Mouse (Mus musculus) kidney, adult 2 months (tissue): ENCODE data around the gene Anks6. TPM values are rescaled to one million over a fixed set of nuclear protein-coding genes. Genes with fewer than 3 reads are reported as not detected.

ENCODE experiments used
- DNase-seq: peaks from one replicate; pipeline ENCODE4 v3.0.0; 2021
- H3K27ac ChIP-seq: fragments of 200-500 bp; 2 replicates; pipeline ENCODE4 v1.5.1; 2012; ENCODE audit warnings: low read depth, low read length, control low read depth, inconsistent platforms; ENCODE audit not compliant: insufficient read depth
- H3K27me3 ChIP-seq: fragments of 200-500 bp; replicated peaks from 2 replicates; pipeline ENCODE4 v1.6.1; 2012; ENCODE audit warnings: mild to moderate bottlenecking, moderate library complexity, low read length, inconsistent platforms; ENCODE audit not compliant: control insufficient read depth, insufficient read depth
- H3K36me3 ChIP-seq: fragments of 200-500 bp; 2 replicates; pipeline ENCODE4 v1.6.1; 2012; ENCODE audit warnings: mild to moderate bottlenecking, moderate library complexity, low read length, inconsistent platforms; ENCODE audit not compliant: control insufficient read depth, insufficient read depth
- H3K4me1 ChIP-seq: fragments of 200-500 bp; 2 replicates; pipeline ENCODE4 v1.6.1; 2011; ENCODE audit warnings: low read length; ENCODE audit not compliant: control insufficient read depth, insufficient read depth
- H3K4me3 ChIP-seq: fragments of 200-500 bp; 2 replicates; pipeline ENCODE4 v1.5.1; 2011; ENCODE audit warnings: mild to moderate bottlenecking, low read depth, low read length, control low read depth; ENCODE audit not compliant: insufficient read depth
- CTCF ChIP-seq: fragments of 200-500 bp; conservative IDR thresholded peaks from 2 replicates; pipeline ENCODE4 v1.5.1; 2011; ENCODE audit warnings: low read depth, mild to moderate bottlenecking, control low read depth, low read length, moderate library complexity, mixed read lengths; ENCODE audit not compliant: insufficient read depth, insufficient read length
- POLR2A ChIP-seq: fragments of 200-500 bp; IDR thresholded peaks from one replicate; pipeline ENCODE4 v1.6.1; 2011; ENCODE audit warnings: low read depth, low read length, control low read depth
- WGBS: fragments of 180-500 bp; shearing (Covaris S2); methylation state at CpG from one replicate; pipeline ENCODE4 v1.1.7; 2018; 5-methylcytosine and 5-hydroxymethylcytosine counted together
- polyA plus RNA-seq: library from polyadenylated mRNA; depleted of rRNA; stranded (reverse); fragments of >200 nt; gene quantifications from 2 replicates; pipeline ENCODE4 v1.2.3, GENCODE M21; 2012; rRNA removed

Gene Anks6
- 16.1 and 19.2 TPM in 2 replicates for polyA plus RNA-seq

DNA sequence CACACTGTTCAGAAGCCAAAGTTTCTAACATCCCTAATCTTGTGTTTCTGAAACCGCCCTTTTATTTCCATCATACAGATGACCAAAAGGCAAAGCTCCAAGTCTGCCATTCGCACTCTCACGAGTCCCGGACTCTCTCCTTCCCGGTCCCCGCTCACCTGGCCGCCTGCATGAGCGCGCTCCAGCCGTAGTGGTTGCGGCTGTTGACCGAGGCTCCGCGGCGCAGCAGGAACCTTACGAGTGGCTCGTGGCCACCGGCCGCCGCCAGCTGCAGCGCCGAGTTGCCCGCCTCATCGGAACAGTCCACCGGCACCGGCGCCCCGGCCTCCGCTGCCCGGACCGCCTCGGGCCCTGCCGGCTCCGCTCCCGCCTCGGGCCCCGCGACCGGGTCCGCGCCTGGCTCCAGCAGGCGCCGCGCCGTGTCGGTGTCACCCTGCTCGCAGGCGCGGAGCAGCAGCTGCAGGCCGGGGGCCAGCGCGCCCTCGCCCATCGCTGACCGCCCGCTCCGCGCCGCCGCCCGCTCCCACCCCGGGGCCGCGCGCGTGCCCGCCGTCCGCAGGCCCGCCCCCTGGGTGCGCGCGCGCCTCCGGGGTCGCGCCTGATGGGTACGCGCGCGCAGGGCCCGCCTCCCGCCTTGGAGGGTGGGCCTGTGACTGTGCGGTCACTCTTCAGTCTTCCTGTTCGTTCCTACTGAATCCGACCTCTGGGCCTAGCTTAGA is at the start of gene Anks6:
TSS of gene Anks6 (minus strand) at position 637 of the 719 bp plus-strand sequence.
- Histone ChIP-seq H3K27ac (peak within 1 kb of the TSS; percentile 54), H3K27me3 (no peaks in the 10 kb centered on the region), H3K36me3 (no peaks in the 10 kb centered on the region), H3K4me3 (peak within 1 kb of the TSS; percentile 65), H3K4me1 (peaks cover 15% of the 10 kb centered on the region)
- no peak for TF ChIP-seq POLR2A
- TF ChIP-seq CTCF = no peak
- peak; percentile 87 for DNase-seq
- WGBS = under 1% methylated on average over 85 of the region's 86 CpGs

DNA sequence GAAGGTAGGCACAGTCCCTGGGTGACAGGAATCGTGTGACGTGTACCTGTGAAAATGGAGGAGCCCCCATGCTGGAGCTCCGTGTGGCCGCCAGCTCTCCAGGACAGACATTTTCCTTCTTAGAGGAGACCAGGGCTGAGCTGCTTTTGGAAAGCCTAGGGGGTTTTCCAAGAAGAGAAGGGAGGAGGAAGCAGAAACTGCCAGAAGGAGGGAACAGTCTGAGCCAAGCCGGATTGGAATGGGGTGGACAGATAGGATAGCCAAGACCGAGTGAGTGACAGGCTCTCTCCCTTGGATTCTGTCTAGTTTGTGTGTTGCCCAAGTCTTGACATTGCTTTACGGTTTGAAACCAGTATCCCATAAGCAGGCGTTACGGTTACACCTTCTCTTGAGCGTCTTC is 46.3 kb upstream of the Anks6 start:
- 89% methylated on average over 10 of the region's 10 CpGs for WGBS
- DNase-seq = no peak

DNA sequence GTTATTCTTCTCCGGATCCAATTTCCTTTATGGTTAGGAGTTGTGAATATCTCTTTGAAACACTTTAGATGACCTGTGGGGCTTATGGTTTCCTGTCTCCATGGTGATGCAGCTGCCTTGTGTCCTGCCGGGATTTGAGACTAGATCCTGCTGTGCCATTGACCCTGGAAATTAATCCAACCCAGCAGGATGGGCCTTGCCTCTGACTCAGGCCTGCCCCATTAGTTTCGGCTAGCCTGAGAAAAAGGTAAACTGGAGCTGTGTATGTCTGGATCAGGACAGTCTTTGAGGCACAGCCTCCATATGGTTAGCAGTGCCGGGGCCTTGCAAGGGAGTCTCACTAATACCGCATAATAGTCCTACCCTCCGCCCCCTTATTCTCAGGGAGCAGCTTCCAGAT is 36.4 kb upstream of the Anks6 start:
- Histone ChIP-seq H3K4me1 (no peaks in the 10 kb centered on the region), H3K27me3 (no peaks in the 10 kb centered on the region), H3K36me3 (no peaks in the 10 kb centered on the region), H3K27ac (no peak overlapping the region), H3K4me3 (no peak overlapping the region)
- no peak for DNase-seq
- 81% methylated on average over 6 of the region's 6 CpGs for WGBS
- no peak for TF ChIP-seq CTCF
- TF ChIP-seq POLR2A = no peak

More for the DNA sequence above, 46.3 kb upstream of the Anks6 start:
- H3K4me3 ChIP-seq = no peak overlapping the region
- H3K27ac ChIP-seq = no peak overlapping the region
- H3K36me3 ChIP-seq = no peaks in the 10 kb centered on the region
- TF ChIP-seq CTCF (no peak), POLR2A (no peak)
- no peaks in the 10 kb centered on the region for H3K4me1 ChIP-seq
- H3K27me3 ChIP-seq = no peaks in the 10 kb centered on the region

DNA sequence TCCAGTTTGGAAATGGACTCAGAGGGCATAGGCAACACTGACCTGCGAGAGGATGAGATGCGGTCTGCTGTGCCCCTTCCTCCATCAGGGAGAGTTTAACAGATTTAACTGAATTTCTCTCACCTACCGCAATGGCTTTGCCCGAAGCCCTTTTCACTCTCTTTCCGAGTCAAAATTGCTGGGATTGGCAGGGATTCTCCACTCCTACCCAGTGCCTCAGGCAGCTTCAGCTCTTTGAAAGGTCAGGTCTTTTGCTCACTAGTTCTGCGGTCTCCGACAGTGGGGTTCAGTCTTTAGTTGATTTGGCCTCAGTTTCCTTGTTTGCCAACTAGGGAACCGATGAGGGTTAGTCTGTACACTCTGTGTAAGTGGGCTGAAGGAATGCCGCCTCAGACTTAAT is 35.9 kb upstream of the Anks6 start:
- H3K4me3 ChIP-seq = no peak overlapping the region

DNA sequence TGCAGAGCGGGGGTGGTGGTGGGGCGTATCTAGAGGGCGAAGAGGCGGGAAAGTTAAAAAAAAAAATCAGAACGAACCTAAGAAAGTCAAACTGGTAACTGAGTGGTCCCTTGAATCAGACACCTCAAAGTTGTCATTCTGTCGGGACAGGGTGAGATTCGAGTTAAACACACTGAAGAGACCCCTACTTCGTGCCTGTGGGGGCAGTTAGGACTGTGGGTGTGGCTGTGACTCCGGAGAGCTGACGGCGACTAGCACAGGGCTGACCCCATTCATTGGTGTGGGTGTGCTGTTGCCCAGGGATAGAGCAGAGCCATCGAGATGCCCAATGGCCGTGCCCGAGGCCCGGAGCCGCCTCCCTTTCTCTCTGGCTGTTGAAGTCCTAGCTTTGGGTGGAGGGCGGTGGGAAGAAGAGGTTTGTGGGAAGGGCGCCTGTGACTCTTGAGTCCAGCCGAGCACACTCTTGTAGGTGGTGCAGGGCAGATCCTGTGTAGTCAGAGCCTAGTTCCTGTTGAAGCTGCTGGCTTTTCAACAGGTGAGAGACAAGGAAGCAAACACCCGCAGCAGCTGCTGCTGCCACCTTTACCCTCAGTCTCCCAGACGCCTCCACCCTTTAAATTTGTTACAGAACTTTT is 35.3 kb upstream of the Anks6 start:
- Histone ChIP-seq H3K4me3 (peak overlapping the region; percentile 64), H3K36me3 (no peaks in the 10 kb centered on the region), H3K27ac (no peak overlapping the region), H3K4me1 (no peaks in the 10 kb centered on the region), H3K27me3 (no peaks in the 10 kb centered on the region)
- 10% methylated on average over 21 of the region's 21 CpGs for WGBS
- no peak for TF ChIP-seq CTCF
- DNase-seq = no peak

More for the DNA sequence above, 35.9 kb upstream of the Anks6 start:
- Histone ChIP-seq H3K27ac (no peak overlapping the region), H3K36me3 (no peaks in the 10 kb centered on the region), H3K4me1 (no peaks in the 10 kb centered on the region), H3K27me3 (no peaks in the 10 kb centered on the region)
- DNase-seq = no peak
- 89% methylated on average over 9 of the region's 9 CpGs for WGBS
- TF ChIP-seq POLR2A = no peak
- no peak for TF ChIP-seq CTCF

DNA sequence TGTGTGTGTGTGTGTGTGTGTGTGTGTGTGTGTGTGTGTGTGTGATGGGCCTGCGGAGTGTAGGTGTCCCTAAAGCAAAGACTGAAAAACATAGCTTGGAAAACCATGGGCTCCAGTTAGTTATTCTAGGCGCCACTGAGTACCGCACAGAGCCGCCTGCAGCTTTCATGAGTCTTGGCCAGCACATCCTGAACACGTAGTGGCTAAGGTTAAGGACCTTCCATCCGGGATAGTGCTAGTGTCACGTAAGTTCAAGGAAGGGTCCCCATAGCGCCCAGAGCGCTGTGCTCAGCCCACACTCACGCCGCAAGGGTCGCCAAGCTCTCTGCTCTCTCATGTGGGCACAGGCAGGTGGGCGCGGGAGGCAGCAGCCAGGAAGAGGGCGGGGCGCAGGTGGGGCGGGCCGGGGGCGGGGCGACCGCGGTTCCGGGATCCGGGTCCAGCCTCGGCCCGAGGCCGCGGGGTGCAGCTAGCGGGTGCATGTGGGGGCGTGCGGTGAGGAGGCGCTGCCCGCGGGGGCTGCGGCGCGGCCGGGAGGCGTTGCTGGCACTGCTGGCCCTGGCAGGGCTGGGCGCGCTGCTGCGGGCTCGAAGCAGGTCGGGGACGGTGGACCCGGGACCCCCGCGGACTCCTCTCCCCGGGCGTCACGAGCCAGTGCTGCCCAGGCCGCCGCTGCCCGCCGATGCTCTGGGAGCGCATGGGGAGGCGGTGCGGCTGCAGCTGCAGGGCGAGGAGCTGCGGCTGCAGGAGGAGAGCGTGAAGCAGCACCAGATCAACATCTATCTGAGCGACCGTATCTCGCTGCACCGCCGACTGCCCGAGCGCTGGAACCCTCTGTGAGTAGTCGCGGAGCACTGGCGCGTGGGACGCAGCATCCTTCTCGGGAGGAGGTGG is 34.5 kb upstream of the Anks6 start, which contains the start of gene Galnt12:
TSS of gene Galnt12 (plus strand) at position 417 of the 894 bp plus-strand sequence.
- no peaks in the 10 kb centered on the region for H3K36me3 ChIP-seq
- H3K27ac ChIP-seq = no peak within 1 kb of the TSS
- no peak for DNase-seq
- H3K27me3 ChIP-seq = no peaks in the 10 kb centered on the region
- H3K4me3 ChIP-seq = peak within 1 kb of the TSS; percentile 64
- no peaks in the 10 kb centered on the region for H3K4me1 ChIP-seq
- WGBS = 3% methylated on average over 74 of the region's 74 CpGs
- TF ChIP-seq CTCF (no peak), POLR2A (no peak)
